Mouse (Mus musculus) lung, embryonic 16.5 days (tissue): ENCODE measurements around the gene Tagap. TPM values are rescaled to one million over a fixed set of nuclear protein-coding genes. Genes with fewer than 3 reads are reported as not detected.

Experiments used
- ATAC-seq: fragments of 200-750 bp; cut with Nextera tagmentation; 2 replicates; pipeline ENCODE4 v1.8.0; 2017; ENCODE audit warnings: low read depth, mild to moderate bottlenecking, moderate library complexity
- H3K27ac ChIP-seq: fragments of 300-500 bp; sonication (generic); 2 replicates; pipeline ENCODE4 v1.5.1; 2014; ENCODE audit warnings: mild to moderate bottlenecking, control low read depth, low read length
- H3K27me3 ChIP-seq: fragments of 300-500 bp; sonication (generic); 2 replicates; pipeline ENCODE4 v1.6.1; 2014; ENCODE audit warnings: low read depth, low read length, mixed read lengths; ENCODE audit not compliant: control insufficient read depth, insufficient read depth
- H3K36me3 ChIP-seq: fragments of 300-500 bp; sonication (generic); 2 replicates; pipeline ENCODE4 v1.6.1; 2014; ENCODE audit warnings: low read length; ENCODE audit not compliant: control insufficient read depth, insufficient read depth
- H3K4me1 ChIP-seq: fragments of 300-500 bp; sonication (generic); replicated peaks from 2 replicates; pipeline ENCODE4 v1.6.1; 2014; ENCODE audit warnings: low read length, mixed read lengths; ENCODE audit not compliant: control insufficient read depth, insufficient read depth
- H3K4me2 ChIP-seq: fragments of 300-500 bp; sonication (generic); 2 replicates; pipeline ENCODE4 v1.6.1; 2014; ENCODE audit warnings: low read depth, low read length, control low read depth
- H3K4me3 ChIP-seq: fragments of 300-500 bp; sonication (generic); 2 replicates; pipeline ENCODE4 v1.5.1; 2014; ENCODE audit warnings: mild to moderate bottlenecking, low read length, control low read depth
- H3K9ac ChIP-seq: fragments of 300-500 bp; sonication (generic); 2 replicates; pipeline ENCODE4 v1.6.1; 2014; ENCODE audit warnings: low read length, control low read depth
- H3K9me3 ChIP-seq: fragments of 300-500 bp; sonication (generic); 2 replicates; pipeline ENCODE4 v1.6.1; 2016; ENCODE audit warnings: low read length; ENCODE audit not compliant: control insufficient read depth
- WGBS: fragments of 180-500 bp; shearing (Covaris S2); extraction: QIAGEN DNeasy Blood & Tissue Kit; methylation state at CpG from one replicate; pipeline ENCODE4 v1.1.7; 2014; 5-methylcytosine and 5-hydroxymethylcytosine counted together
- polyA plus RNA-seq: library from polyadenylated mRNA; unstranded; fragments of >200 nt; fragmentation: Nextera tagmentation; extraction: Ambion mirVana; gene quantifications from 2 replicates; pipeline ENCODE4 v1.2.1, GENCODE M21; 2015

The Tagap gene
- polyA plus RNA-seq, 1 experiment from 2014 or later = 1.0 TPM

DNA sequence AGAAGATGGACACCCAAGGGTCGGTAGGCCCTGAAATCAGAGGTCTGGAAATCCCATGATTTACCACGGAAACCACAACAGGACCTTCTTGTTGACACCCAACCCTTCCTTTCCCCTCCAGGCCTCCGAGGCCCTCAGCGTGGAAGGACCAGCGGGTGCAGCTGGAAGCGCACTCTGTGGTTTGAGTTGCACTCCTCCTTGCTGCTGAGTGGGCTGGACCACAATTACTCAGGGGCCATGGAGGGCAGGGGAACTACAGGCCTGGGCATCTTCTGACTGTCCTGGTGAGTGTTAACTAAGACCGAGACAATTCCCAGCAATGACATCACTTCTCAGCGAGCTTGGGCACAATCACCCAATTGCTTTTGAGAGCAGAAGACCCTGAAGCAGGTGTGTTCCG lies 36.8 kb upstream of the Tagap start:
- Histone ChIP-seq H3K4me3 (no peak overlapping the region), H3K4me1 (peaks cover 2% of the 10 kb centered on the region; the same call in 1 of the 2 replicates), H3K4me2 (no peak overlapping the region), H3K9me3 (no peaks in the 10 kb centered on the region), H3K36me3 (no peaks in the 10 kb centered on the region), H3K27ac (no peak overlapping the region), H3K9ac (no peak overlapping the region), H3K27me3 (no peaks in the 10 kb centered on the region)
- WGBS = 80% methylated on average over 9 of the region's 9 CpGs
- ATAC-seq = no peak

DNA sequence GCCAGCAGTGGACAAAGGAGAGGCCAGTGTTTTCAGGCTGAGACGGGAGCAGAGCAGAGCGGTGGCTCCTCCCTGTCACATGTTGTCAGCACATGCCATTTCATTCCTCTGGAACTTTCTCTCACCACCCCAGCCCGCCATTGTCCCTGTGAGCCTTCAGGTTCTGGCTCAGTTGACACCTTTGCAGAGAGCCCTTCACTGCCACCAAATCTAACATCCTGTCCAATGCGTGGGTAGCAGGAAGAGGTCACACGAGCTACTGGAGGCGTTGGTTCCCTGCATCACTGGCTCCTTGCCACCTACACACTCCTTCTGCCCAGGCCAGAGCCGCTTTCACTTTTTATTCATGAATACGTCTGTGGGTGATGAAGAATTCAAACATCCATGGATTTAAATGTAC lies 33.1 kb upstream of the Tagap start:
- no peaks in the 10 kb centered on the region for H3K27me3 ChIP-seq
- no peak overlapping the region; the same call in 1 of the 2 replicates for H3K4me2 ChIP-seq
- no peaks in the 10 kb centered on the region for H3K36me3 ChIP-seq
- H3K4me3 ChIP-seq = no peak overlapping the region
- no peaks in the 10 kb centered on the region for H3K9me3 ChIP-seq
- H3K27ac ChIP-seq = no peak overlapping the region
- H3K4me1 ChIP-seq = no peaks in the 10 kb centered on the region
- ATAC-seq = no peak
- no peak overlapping the region for H3K9ac ChIP-seq
- WGBS = 34% methylated on average over 8 of the region's 8 CpGs

DNA sequence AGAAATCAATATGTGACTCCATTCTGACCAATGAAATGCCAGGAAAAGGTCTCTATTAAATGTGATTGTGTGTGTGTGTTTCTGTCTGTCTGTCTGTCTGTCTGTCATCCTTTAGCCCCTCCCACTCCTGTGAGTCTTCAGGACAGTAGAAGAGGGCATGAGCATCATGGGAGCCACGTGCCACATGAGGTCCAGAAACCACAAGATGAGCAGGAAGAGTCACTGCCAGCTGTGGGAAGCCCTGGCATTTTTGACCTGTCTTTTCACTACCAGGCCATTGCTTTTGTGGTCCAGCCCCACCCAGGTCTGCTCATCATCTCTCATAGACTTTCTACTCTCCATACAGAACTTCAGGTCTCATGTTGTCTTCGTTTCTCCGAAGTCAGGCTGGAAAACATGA lies 31.7 kb upstream of the Tagap start:
- no peaks in the 10 kb centered on the region for H3K9me3 ChIP-seq
- ATAC-seq = no peak
- H3K4me2 ChIP-seq = no peak overlapping the region
- H3K4me1 ChIP-seq = no peaks in the 10 kb centered on the region
- H3K4me3 ChIP-seq = no peak overlapping the region
- no peak overlapping the region for H3K9ac ChIP-seq
- WGBS = 82% methylated on average over 3 of the region's 3 CpGs
- H3K27me3 ChIP-seq = no peaks in the 10 kb centered on the region
- no peaks in the 10 kb centered on the region for H3K36me3 ChIP-seq
- no peak overlapping the region for H3K27ac ChIP-seq

DNA sequence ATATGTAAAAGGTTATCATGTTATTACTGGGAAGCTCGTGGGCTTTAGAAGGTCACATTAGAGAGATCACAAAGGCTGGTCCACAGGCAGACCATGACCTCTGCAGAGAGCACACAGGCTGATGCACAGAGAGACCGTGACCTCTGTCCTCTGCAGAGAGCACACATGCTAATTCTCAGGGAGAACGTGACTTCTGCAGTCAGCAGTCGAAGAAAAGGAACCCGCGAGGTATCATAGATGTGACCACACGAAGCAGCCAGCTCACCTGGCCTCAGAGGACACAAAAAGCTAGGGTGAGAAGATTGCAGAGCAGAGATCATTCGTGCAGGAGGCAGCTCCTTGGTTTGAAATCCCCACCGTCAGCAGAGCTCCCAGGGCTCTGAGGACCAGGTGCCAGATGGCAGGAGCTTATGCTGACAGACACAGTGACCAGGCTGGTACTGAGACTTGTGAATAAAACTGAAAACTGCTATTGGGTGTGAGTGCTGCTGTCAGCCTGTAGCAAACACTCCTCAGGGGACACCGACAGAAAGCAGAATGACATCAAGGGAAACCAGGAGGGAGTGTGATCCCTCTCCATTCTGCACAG lies 29.7 kb upstream of the Tagap start:
- H3K27me3 ChIP-seq = no peaks in the 10 kb centered on the region
- H3K36me3 ChIP-seq = no peaks in the 10 kb centered on the region
- no peaks in the 10 kb centered on the region for H3K4me1 ChIP-seq
- no peaks in the 10 kb centered on the region for H3K9me3 ChIP-seq
- no peak for ATAC-seq
- 63% methylated on average over 10 of the region's 10 CpGs for WGBS
- H3K27ac ChIP-seq = no peak overlapping the region
- no peak overlapping the region for H3K4me3 ChIP-seq
- H3K4me2 ChIP-seq = no peak overlapping the region
- no peak overlapping the region for H3K9ac ChIP-seq

DNA sequence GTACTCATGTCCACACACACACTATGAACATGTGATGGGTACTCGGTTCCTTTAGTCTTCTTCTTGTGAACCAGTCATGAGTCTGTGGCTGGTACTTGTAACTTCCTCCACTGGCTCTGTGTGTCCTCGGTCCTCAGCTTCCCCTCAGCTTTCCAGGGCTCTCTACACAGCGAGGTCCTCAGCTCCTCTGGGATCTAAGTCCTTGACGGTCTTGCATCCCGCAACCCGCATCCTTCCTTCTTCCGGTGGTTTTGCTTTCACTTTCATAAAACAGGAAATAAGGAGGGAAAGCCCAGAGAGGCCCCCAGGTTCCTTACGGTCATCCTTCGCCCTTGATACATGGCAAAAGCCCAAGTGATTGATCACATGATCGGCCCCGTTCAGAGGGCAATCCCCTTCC lies 28.7 kb upstream of the Tagap start:
- H3K27ac ChIP-seq = no peak overlapping the region
- H3K36me3 ChIP-seq = no peaks in the 10 kb centered on the region
- no peak for ATAC-seq
- H3K9me3 ChIP-seq = no peaks in the 10 kb centered on the region
- peak overlapping the region; percentile 31 for H3K4me2 ChIP-seq
- no peaks in the 10 kb centered on the region for H3K4me1 ChIP-seq
- no peak overlapping the region for H3K9ac ChIP-seq
- peak overlapping the region; percentile 1; the same call in 1 of the 2 replicates for H3K4me3 ChIP-seq
- 68% methylated on average over 11 of the region's 11 CpGs for WGBS
- no peaks in the 10 kb centered on the region for H3K27me3 ChIP-seq

DNA sequence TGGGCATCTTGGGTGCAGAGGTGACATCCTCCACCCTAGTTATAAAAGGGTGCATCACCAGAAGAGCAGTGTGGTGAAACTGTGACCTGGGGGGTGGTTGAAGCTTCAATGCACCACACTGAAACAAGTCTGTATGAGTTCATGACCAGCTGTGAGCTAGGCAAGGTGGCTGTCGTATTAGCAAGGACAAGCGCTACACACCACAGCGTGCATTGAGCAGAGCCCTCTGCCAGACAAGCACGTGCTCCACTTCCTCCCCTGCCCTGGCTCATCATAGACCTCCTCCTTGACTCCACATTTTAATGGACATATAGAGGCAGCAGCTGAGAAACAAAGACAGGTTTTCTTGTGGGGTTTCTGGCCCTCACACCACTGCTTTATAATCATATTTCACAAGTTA lies 28.0 kb upstream of the Tagap start:
- Histone ChIP-seq H3K27me3 (no peaks in the 10 kb centered on the region), H3K4me2 (no peak overlapping the region), H3K36me3 (no peaks in the 10 kb centered on the region), H3K27ac (no peak overlapping the region), H3K4me1 (no peaks in the 10 kb centered on the region), H3K9ac (no peak overlapping the region), H3K9me3 (no peaks in the 10 kb centered on the region), H3K4me3 (no peak overlapping the region)
- 72% methylated on average over 4 of the region's 4 CpGs for WGBS
- no peak for ATAC-seq

DNA sequence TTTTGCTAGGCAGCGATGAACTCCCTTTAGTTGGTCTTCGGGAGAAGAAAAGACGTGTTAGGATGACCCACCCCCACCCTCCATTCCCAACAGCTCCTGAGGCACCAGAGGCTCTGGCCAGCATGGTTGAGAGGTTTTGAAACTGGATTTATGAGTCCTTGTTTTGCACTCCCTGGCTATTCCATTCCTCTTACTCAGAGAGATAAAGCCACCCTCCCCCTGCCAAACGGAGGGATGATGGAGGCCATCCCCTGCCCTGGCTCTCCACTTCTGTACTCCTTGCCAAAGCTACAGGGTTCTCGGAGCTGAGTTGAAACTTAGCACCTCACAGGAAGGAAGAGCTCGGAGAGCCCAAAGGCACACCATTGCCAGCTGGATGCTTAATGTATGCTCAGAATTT lies 26.6 kb upstream of the Tagap start:
- Histone ChIP-seq H3K9me3 (no peaks in the 10 kb centered on the region), H3K4me2 (no peak overlapping the region), H3K9ac (no peak overlapping the region), H3K4me1 (no peaks in the 10 kb centered on the region), H3K4me3 (no peak overlapping the region), H3K27me3 (no peaks in the 10 kb centered on the region), H3K36me3 (no peaks in the 10 kb centered on the region), H3K27ac (no peak overlapping the region)
- WGBS = 58% methylated on average over 6 of the region's 6 CpGs
- no peak for ATAC-seq

DNA sequence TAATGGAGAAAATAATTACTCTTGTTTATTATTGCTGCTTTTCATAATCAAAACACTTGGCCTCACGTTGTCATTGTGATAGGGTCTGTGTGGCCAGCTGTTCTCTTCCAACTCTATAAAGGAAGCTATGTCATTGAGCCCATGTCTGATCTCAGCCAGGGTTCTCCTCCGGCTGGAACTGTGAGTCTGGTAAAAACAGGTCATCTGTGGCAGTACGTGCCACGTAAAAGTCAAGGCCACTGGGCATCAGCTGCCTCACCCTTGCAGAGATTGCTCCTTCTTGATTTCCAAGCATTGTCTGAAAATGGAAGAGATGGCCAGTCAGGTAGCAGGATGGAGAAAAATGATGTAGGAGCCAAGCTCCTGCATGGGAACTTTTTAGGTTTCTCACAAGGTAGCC lies 25.8 kb upstream of the Tagap start:
- no peak for ATAC-seq
- H3K9me3 ChIP-seq = no peaks in the 10 kb centered on the region
- H3K27me3 ChIP-seq = no peaks in the 10 kb centered on the region
- no peaks in the 10 kb centered on the region for H3K36me3 ChIP-seq
- H3K27ac ChIP-seq = no peak overlapping the region
- no peak overlapping the region for H3K9ac ChIP-seq
- no peak overlapping the region for H3K4me2 ChIP-seq
- WGBS = 73% methylated on average over 4 of the region's 4 CpGs
- no peak overlapping the region for H3K4me3 ChIP-seq
- no peaks in the 10 kb centered on the region for H3K4me1 ChIP-seq

DNA sequence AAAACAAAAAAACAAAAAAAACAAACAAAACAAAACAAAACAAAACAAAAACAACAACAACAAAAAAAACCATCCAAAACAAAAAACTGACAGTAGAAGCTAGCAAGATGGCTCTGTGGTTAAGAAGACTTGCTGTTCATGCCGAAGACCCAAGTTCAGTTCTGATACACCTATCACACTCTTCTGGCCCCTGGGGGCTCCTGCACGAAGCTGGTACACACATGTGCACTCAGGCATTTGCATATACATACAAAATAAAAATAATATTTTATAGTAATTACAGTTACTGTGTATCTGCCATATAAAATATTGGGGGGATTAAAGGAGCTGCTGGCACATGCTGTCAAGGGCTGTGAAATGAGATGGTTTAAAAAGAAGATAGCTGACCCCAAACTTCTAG lies 24.3 kb upstream of the Tagap start:
- no peak overlapping the region for H3K9ac ChIP-seq
- H3K36me3 ChIP-seq = no peaks in the 10 kb centered on the region
- no peak overlapping the region for H3K4me2 ChIP-seq
- H3K27ac ChIP-seq = no peak overlapping the region
- WGBS = 71% methylated on average over 2 of the region's 2 CpGs
- no peak for ATAC-seq
- no peak overlapping the region for H3K4me3 ChIP-seq
- H3K27me3 ChIP-seq = no peaks in the 10 kb centered on the region
- no peaks in the 10 kb centered on the region for H3K4me1 ChIP-seq
- H3K9me3 ChIP-seq = no peaks in the 10 kb centered on the region

DNA sequence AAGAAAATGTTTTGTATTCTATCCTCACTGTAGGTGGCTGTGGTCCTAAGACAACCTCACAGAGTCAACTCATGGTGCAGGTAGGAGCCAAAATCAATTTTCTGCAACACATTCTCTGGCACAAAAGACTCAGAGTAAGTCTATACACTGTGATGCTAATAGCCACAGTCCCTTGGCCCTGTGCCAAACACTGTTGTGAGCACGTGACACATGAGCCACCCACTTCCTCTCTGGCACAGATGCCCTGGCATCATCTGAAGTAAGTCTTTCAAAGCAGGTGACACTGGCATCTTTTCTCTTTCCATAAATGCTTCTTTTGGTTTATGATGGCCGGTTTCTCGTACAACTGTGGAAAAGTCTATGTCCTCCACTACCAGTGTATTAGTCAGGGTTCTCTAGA lies 23.4 kb upstream of the Tagap start:
- 60% methylated on average over 3 of the region's 3 CpGs for WGBS

More for the DNA sequence above, 23.4 kb upstream of the Tagap start:
- H3K36me3 ChIP-seq = no peaks in the 10 kb centered on the region
- H3K9ac ChIP-seq = no peak overlapping the region
- H3K4me1 ChIP-seq = no peaks in the 10 kb centered on the region
- H3K27ac ChIP-seq = no peak overlapping the region
- no peak overlapping the region for H3K4me2 ChIP-seq
- no peak overlapping the region for H3K4me3 ChIP-seq
- no peaks in the 10 kb centered on the region for H3K9me3 ChIP-seq
- no peaks in the 10 kb centered on the region for H3K27me3 ChIP-seq
- no peak for ATAC-seq
